Mouse (Mus musculus): ENCODE measurements at regions not wholly inside any gene's neighbourhood (a gene's known extent, or its start where the extent isn't known, plus 50 kb on each side); places are given as distances from the start of the nearest gene placed in this dataset.
A peak's percentile ranks its signal among the peaks of the same experiment; 100 is the strongest.
"Not testable (repeated sequence)": the region's sequence is repeated elsewhere in the genome, so short reads cannot be mapped to it uniquely, and the experiment has no call there.

- no peak for TF ChIP-seq POLR2A (IDR thresholded peaks at IDR 0.05; ENCODE audit: borderline replicate concordance, insufficient read depth, low read length)
- no peak for TF ChIP-seq CTCF (IDR thresholded peaks at IDR 0.05; ENCODE audit: borderline replicate concordance, insufficient read depth, low read depth, low read length)
- no peaks in the 10 kb centered on the region for H3K27me3 ChIP-seq (ENCODE audit: control insufficient read depth, insufficient read depth, low read length)
- H3K4me1 ChIP-seq (ENCODE audit: control insufficient read depth, insufficient read depth, low read length), result no peaks in the 10 kb centered on the region
- H3K27ac ChIP-seq (ENCODE audit: insufficient read depth, low read length), result no peak overlapping the region
- no peak overlapping the region for H3K4me3 ChIP-seq (replicated peaks; ENCODE audit: insufficient read depth, low read depth, low read length)
- 68% methylated on average over 6 of the region's 6 CpGs for WGBS
- no peak for DNase-seq
Measured at GRCm38 (mm10) chr14:58307695-58308094, 237.3 kb downstream of the Fgf9 start.

DNA sequence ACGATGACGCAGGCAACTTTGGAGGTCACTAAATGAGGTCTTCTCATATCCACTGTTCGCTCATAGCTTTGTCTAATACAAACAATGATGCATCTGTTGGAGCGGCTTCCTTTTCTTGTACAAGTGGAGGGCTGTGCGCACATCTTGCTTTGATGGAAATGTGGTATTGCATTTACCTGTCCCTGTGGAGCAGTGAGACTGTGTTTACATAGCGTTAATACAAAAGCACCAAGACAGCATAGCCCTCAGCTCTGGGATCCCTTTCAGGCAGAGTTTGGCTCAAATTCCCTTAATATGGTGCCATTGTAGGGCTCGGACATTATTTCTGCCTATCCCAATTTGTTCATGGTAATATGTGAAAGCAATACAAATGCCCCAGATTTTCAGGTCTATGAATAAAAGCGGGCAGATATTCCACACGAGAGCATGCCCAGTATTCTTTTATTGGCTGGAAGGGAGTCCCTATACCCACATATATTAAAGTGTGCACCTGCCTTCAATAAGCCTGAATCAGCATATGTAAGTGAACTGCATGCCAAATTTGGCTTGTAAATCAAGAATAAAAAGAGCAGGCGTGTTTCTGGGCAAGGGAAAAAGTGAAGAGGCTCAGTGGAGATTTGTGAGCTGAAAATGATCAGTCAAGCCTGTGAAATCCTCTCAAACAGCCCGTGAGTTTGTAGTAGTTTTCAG is 236.6 kb downstream of the Fgf9 start:
- no peak for DNase-seq
- no peak overlapping the region for H3K4me3 ChIP-seq (replicated peaks; ENCODE audit: insufficient read depth, low read depth, low read length)
- TF ChIP-seq CTCF (IDR thresholded peaks at IDR 0.05; ENCODE audit: borderline replicate concordance, insufficient read depth, low read depth, low read length), result no peak
- H3K4me1 ChIP-seq (ENCODE audit: control insufficient read depth, insufficient read depth, low read length), result no peaks in the 10 kb centered on the region
- no peaks in the 10 kb centered on the region for H3K27me3 ChIP-seq (ENCODE audit: control insufficient read depth, insufficient read depth, low read length)
- no peak overlapping the region for H3K27ac ChIP-seq (ENCODE audit: insufficient read depth, low read length)
- 73% methylated on average over 11 of the region's 11 CpGs for WGBS

DNA sequence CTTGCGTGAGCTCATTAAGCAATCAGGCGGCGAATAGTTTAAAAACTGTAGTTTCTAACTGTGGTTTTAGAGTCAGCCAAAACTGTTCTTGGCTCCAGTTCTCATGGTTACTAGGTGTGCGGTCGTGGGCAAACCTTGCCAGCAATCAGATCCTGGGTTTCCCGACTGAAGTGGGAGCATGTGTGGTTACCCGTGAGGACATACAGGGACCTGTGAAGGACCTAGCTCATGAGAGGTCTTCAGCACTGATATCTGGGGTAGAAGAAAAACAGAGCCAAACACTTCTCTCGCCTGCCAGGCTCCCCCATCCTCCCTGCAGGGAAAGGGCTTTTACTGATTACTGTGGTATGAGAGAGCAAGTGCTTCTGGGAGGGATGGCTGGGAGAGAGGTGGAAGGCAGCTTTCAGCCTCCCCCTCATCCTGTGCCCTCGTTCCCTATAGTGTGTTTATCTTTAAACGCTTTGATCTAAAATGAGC is 230.1 kb downstream of the Fgf9 start:
- H3K4me1 ChIP-seq (ENCODE audit: control insufficient read depth, insufficient read depth, low read length), result no peaks in the 10 kb centered on the region
- WGBS, result 37% methylated on average over 10 of the region's 10 CpGs
- TF ChIP-seq POLR2A (IDR thresholded peaks at IDR 0.05; ENCODE audit: borderline replicate concordance, insufficient read depth, low read length) (no peak), CTCF (IDR thresholded peaks at IDR 0.05; ENCODE audit: borderline replicate concordance, insufficient read depth, low read depth, low read length) (no peak)
- no peak for DNase-seq
- no peaks in the 10 kb centered on the region for H3K27me3 ChIP-seq (ENCODE audit: control insufficient read depth, insufficient read depth, low read length)
- no peak overlapping the region for H3K4me3 ChIP-seq (replicated peaks; ENCODE audit: insufficient read depth, low read depth, low read length)
- H3K27ac ChIP-seq (ENCODE audit: insufficient read depth, low read length), result no peak overlapping the region

DNA sequence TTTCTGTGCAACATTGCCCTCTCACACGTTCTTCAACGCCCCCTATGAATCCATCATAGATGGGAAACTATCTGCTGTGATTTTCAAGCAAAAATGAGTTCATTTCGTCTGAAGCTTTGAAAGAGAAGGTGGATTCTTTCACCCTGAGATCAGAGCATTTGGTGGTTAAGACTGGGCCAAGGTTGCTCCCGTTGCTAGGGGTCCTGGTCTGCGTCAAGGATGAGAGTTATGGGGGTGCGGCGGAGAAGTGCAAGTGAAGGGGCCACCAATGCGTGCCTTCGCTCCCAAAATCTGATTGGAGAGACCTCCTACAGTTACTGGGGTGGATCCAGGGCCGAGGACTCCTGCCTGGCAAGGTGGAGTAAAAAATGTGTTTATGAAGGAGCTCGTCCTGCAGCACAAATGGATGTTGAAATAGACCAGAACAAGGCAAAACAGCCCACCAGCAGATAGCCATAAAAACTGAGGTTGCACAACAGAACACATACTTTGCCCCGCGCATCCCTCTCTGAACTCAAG is 215.7 kb downstream of the Fgf9 start:
- Histone ChIP-seq H3K27ac (ENCODE audit: insufficient read depth, low read length) (no peak overlapping the region), H3K4me3 (replicated peaks; ENCODE audit: insufficient read depth, low read depth, low read length) (no peak overlapping the region), H3K4me1 (ENCODE audit: control insufficient read depth, insufficient read depth, low read length) (no peaks in the 10 kb centered on the region), H3K27me3 (ENCODE audit: control insufficient read depth, insufficient read depth, low read length) (no peaks in the 10 kb centered on the region)
- DNase-seq, result no peak
- WGBS, result 79% methylated on average over 13 of the region's 13 CpGs
- TF ChIP-seq POLR2A (IDR thresholded peaks at IDR 0.05; ENCODE audit: borderline replicate concordance, insufficient read depth, low read length) (no peak), CTCF (IDR thresholded peaks at IDR 0.05; ENCODE audit: borderline replicate concordance, insufficient read depth, low read depth, low read length) (no peak)

DNA sequence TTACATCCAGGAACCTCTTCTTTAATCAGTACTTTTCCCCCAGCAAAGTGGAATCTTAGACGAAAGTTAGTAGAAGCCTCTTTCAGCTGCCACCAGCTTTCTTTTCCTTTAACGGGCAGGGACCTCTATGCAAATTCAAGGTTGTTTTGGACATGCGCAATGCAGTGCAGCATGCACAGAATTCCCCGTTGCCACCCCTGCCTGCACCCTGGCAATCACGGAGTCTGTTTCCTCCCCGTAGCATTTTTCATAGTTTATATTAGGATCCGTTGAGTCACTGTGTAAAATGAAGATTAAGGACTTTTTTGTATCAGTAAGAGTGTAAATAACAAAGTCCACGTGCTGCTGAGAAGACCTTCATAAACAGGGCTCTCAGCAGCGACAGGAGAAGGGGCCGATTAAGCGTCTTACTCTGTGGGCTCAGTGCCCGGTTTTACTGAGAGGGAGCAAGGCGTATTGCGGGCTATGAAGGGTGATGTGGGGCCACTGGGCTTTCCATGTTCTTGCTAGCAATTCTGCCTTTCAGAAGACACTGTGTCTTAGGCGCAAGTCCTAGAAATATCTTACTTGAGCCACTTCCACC is 212.5 kb downstream of the Fgf9 start:
- WGBS, result 17% methylated on average over 15 of the region's 15 CpGs
- peak overlapping the region; percentile 35 for H3K4me3 ChIP-seq (replicated peaks; ENCODE audit: insufficient read depth, low read depth, low read length)
- TF ChIP-seq POLR2A (IDR thresholded peaks at IDR 0.05; ENCODE audit: borderline replicate concordance, insufficient read depth, low read length), result no peak
- TF ChIP-seq CTCF (IDR thresholded peaks at IDR 0.05; ENCODE audit: borderline replicate concordance, insufficient read depth, low read depth, low read length), result no peak
- no peaks in the 10 kb centered on the region for H3K4me1 ChIP-seq (ENCODE audit: control insufficient read depth, insufficient read depth, low read length)
- DNase-seq, result peak; percentile 18 to 24
- no peaks in the 10 kb centered on the region for H3K27me3 ChIP-seq (ENCODE audit: control insufficient read depth, insufficient read depth, low read length)
- no peak overlapping the region for H3K27ac ChIP-seq (ENCODE audit: insufficient read depth, low read length)

DNA sequence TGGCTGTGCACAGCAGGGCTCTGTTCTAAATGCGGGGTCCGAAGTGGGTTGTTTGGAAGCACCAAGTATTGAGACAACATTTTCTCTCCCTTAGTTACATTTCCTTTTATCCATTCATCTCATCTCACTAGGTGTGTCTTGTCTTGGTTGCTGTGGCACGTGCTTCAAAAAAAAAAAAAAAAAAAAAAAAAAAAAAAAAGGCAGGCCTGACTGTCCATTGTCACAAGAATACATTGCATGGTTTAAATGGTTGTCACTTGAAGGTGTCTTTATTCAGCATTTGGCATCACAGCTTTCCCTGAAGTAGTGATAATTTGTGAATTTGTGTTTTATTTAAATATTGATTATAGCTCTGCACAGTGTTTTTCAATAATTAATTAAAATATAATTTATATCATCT is 211.9 kb downstream of the Fgf9 start:
- no peak for DNase-seq
- H3K27me3 ChIP-seq (ENCODE audit: control insufficient read depth, insufficient read depth, low read length), result no peaks in the 10 kb centered on the region
- H3K4me3 ChIP-seq (replicated peaks; ENCODE audit: insufficient read depth, low read depth, low read length), result no peak overlapping the region
- TF ChIP-seq CTCF (IDR thresholded peaks at IDR 0.05; ENCODE audit: borderline replicate concordance, insufficient read depth, low read depth, low read length) (no peak), POLR2A (IDR thresholded peaks at IDR 0.05; ENCODE audit: borderline replicate concordance, insufficient read depth, low read length) (no peak)
- 48% methylated on average over 3 of the region's 3 CpGs for WGBS
- H3K27ac ChIP-seq (ENCODE audit: insufficient read depth, low read length), result no peak overlapping the region
- no peaks in the 10 kb centered on the region for H3K4me1 ChIP-seq (ENCODE audit: control insufficient read depth, insufficient read depth, low read length)

GRCm38 (mm10) chr14:58274440-58274839 is 204.1 kb downstream of the Fgf9 start:
- not testable (repeated sequence) for H3K4me1 ChIP-seq (ENCODE audit: control insufficient read depth, insufficient read depth, low read length); H3K27ac ChIP-seq (ENCODE audit: insufficient read depth, low read length); H3K4me3 ChIP-seq (replicated peaks; ENCODE audit: insufficient read depth, low read depth, low read length); H3K27me3 ChIP-seq (ENCODE audit: control insufficient read depth, insufficient read depth, low read length); DNase-seq
- 70% methylated on average over 2 of the region's 2 CpGs for WGBS

- Histone ChIP-seq H3K27ac (ENCODE audit: insufficient read depth, low read length) (no peak overlapping the region), H3K4me1 (ENCODE audit: control insufficient read depth, insufficient read depth, low read length) (no peaks in the 10 kb centered on the region), H3K4me3 (replicated peaks; ENCODE audit: insufficient read depth, low read depth, low read length) (no peak overlapping the region), H3K27me3 (ENCODE audit: control insufficient read depth, insufficient read depth, low read length) (no peaks in the 10 kb centered on the region)
- DNase-seq, result no peak
- TF ChIP-seq POLR2A (IDR thresholded peaks at IDR 0.05; ENCODE audit: borderline replicate concordance, insufficient read depth, low read length), result no peak
- no peak for TF ChIP-seq CTCF (IDR thresholded peaks at IDR 0.05; ENCODE audit: borderline replicate concordance, insufficient read depth, low read depth, low read length)
- WGBS, result 88% methylated on average over 10 of the region's 10 CpGs
Measured at GRCm38 (mm10) chr14:58273693-58274419, 203.5 kb downstream of the Fgf9 start.
